Mouse (Mus musculus) macrophage (primary cell): ENCODE results near the gene BC034090. TPM values are rescaled to one million over a fixed set of nuclear protein-coding genes. Genes with fewer than 3 reads are reported as not detected.
"Not testable (repeated sequence)": the region's sequence is repeated elsewhere in the genome, so short reads cannot be mapped to it uniquely, and the experiment has no call there.

Experiments
- H3K27ac ChIP-seq: fragments of 350-480 bp; formaldehyde crosslinking; 2 replicates; pipeline ENCODE4 v1.9.0; 2021
- H3K36me3 ChIP-seq: fragments of 350-480 bp; formaldehyde crosslinking; 2 replicates; pipeline ENCODE4 v1.9.0; 2021; ENCODE audit errors: inconsistent target
- H3K4me3 ChIP-seq: fragments of 350-480 bp; formaldehyde crosslinking; 2 replicates; pipeline ENCODE4 v1.9.0; 2021; ENCODE audit errors: inconsistent target
- H3K79me2 ChIP-seq: fragments of 350-480 bp; formaldehyde crosslinking; 2 replicates; pipeline ENCODE4 v1.9.0; 2021; ENCODE audit errors: inconsistent target
- WGBS: methylation state at CpG from one replicate; pipeline ENCODE4 v1.1.7; 2026; ENCODE audit warnings: inconsistent platforms; ENCODE audit not compliant: missing documents; 5-methylcytosine and 5-hydroxymethylcytosine counted together
- polyA plus RNA-seq: library from polyadenylated mRNA; stranded (reverse); fragments of 250-400 nt; gene quantifications from 3 replicates; pipeline ENCODE4 v1.2.4, GENCODE M21; 2018; ENCODE audit warnings: inconsistent platforms
- total RNA-seq, 78 experiments: library from RNA; depleted of rRNA; stranded (reverse); fragments of 250-400 nt; gene quantifications; 1 replicate in 9 of 78; 2 replicates in 24 of 78; 3 replicates in 43 of 78; 4 replicates in 2 of 78; pipeline ENCODE4 v1.2.4; 2018; ENCODE audit warnings: inconsistent platforms in 56 of 78

BC034090 gene
- total RNA-seq (2018; cell fraction: chromatin; rRNA removed) = 1 to 10 TPM in 1 of 26 experiments, under 1 TPM in 3, not detected in 22; 0.20 to 1.5 (median 0.62) TPM
- under 1 TPM in 1 of 26 experiments, not detected in 25; 0.04 TPM for total RNA-seq (2018; cell fraction: cytosol; rRNA removed)
- total RNA-seq (2018; cell fraction: nucleus; rRNA removed) = under 1 TPM in 1 of 26 experiments, not detected in 25; 0.33 TPM
- polyA plus RNA-seq = not detected in 3 replicates

GRCm38 (mm10) chr1:155243797-155244770 is at the start of gene BC034090:
Gene BC034090, minus strand, starts transcription at chr1:155244444.
- 6% methylated on average over 85 of the region's 85 CpGs for WGBS
- H3K36me3 ChIP-seq = no peaks in the 10 kb centered on the region
- H3K79me2 ChIP-seq = no peaks in the 10 kb centered on the region
- H3K27ac ChIP-seq = no peak within 1 kb of the TSS
- H3K4me3 ChIP-seq = no peak within 1 kb of the TSS

- Histone ChIP-seq H3K27ac (no peak overlapping the region), H3K4me3 (no peak overlapping the region), H3K36me3 (peaks cover 19% of the 10 kb centered on the region), H3K79me2 (no peaks in the 10 kb centered on the region)
- whole genome bisulfite sequencing = 33% methylated on average over 3 of the region's 3 CpGs
Observed at GRCm38 (mm10) chr1:155293446-155293845, 49.2 kb upstream of the BC034090 start.

DNA sequence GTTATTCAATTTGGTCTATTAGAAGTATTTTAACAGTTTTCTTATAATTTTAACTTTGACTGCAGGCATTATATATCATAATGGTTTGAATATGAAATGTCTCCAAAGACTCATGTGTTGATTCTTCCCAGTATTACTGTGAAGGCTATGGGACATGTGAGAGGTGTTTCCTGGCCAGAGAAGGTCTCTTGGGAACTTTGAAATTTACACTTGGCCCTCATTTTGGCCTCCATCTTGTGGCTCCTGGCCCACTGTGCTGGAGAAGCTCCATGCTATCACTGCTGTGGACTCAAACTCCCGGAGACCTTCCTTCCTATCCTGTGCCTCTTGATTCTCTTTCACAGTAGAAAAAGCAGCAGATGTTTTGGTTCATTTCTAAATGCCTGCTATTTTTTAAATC is 45.2 kb upstream of the BC034090 start:
- Histone ChIP-seq H3K79me2 (no peaks in the 10 kb centered on the region), H3K36me3 (peaks cover 47% of the 10 kb centered on the region), H3K27ac (no peak overlapping the region), H3K4me3 (no peak overlapping the region)
- 100% methylated on average over 1 of the region's 1 CpGs for WGBS

GRCm38 (mm10) chr1:155288033-155288432 is 43.8 kb upstream of the BC034090 start:
- WGBS = 92% methylated on average over 3 of the region's 3 CpGs
- no peak overlapping the region for H3K4me3 ChIP-seq
- H3K36me3 ChIP-seq = peaks cover 52% of the 10 kb centered on the region
- no peak overlapping the region for H3K27ac ChIP-seq
- H3K79me2 ChIP-seq = no peaks in the 10 kb centered on the region

GRCm38 (mm10) chr1:155283808-155284207 is 39.6 kb upstream of the BC034090 start:
- Histone ChIP-seq H3K4me3 (no peak overlapping the region), H3K27ac (no peak overlapping the region), H3K36me3 (peaks cover 57% of the 10 kb centered on the region), H3K79me2 (no peaks in the 10 kb centered on the region)
- WGBS = 25% methylated on average over 7 of the region's 7 CpGs

- Histone ChIP-seq H3K27ac (no peak overlapping the region), H3K79me2 (no peaks in the 10 kb centered on the region), H3K4me3 (no peak overlapping the region), H3K36me3 (peaks cover 41% of the 10 kb centered on the region)
- WGBS = 75% methylated on average over 18 of the region's 18 CpGs
Observed at GRCm38 (mm10) chr1:155281003-155281793, 37.0 kb upstream of the BC034090 start.

GRCm38 (mm10) chr1:155280306-155280705 is 36.1 kb upstream of the BC034090 start:
- Histone ChIP-seq H3K36me3 (peaks cover 33% of the 10 kb centered on the region; the same call in 1 of the 2 replicates), H3K79me2 (no peaks in the 10 kb centered on the region), H3K4me3 (no peak overlapping the region), H3K27ac (no peak overlapping the region)
- WGBS = 88% methylated on average over 8 of the region's 10 CpGs

GRCm38 (mm10) chr1:155276381-155277033 is 32.3 kb upstream of the BC034090 start:
- Histone ChIP-seq H3K79me2 (no peaks in the 10 kb centered on the region), H3K27ac (no peak overlapping the region), H3K4me3 (no peak overlapping the region), H3K36me3 (peaks cover 21% of the 10 kb centered on the region; the same call in 1 of the 2 replicates)
- 89% methylated on average over 9 of the region's 13 CpGs for WGBS

DNA sequence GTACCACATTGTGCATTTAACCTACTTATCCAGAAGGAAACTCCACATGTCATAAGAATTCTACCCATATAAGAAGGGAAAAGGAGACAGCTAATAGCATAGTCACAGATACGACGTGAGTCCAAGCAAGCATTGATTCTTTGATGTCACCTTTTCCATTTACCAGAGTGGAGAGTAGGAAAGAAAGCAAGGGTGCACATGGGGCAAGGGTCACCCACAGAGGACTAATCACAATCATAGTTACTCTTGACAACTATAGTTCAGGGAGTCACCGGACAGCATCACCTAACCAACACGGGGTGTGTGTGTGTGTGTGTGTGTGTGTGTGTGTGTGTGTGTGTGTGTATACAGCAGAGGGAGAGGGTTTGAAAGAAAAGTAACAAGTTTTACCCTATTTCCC is 31.5 kb upstream of the BC034090 start:
- H3K4me3 ChIP-seq = no peak overlapping the region
- H3K36me3 ChIP-seq = peaks cover 15% of the 10 kb centered on the region; the same call in 1 of the 2 replicates
- 94% methylated on average over 2 of the region's 4 CpGs for WGBS
- H3K27ac ChIP-seq = no peak overlapping the region
- no peaks in the 10 kb centered on the region for H3K79me2 ChIP-seq

DNA sequence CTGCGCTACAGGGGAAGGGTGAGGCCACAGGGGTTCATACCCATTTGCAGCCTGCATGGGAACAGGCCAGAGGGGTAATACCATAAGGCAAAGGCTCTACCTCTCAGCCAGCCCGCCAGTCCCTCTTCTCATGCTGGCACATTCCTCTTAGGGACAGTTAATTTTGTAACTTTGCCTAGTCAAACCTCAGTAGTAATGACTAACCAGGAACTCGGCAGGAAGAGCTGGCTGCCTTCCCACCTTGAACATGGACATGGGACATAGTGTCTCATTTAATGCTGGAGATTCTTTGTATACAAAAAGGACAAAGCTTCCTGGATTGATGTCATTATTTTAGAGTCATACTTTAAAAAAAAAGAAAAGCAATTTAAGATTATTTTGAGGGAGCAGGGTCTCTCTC is 30.7 kb upstream of the BC034090 start:
- Histone ChIP-seq H3K79me2 (no peaks in the 10 kb centered on the region), H3K36me3 (peaks cover 7% of the 10 kb centered on the region; the same call in 1 of the 2 replicates), H3K4me3 (no peak overlapping the region), H3K27ac (no peak overlapping the region)
- WGBS = 91% methylated on average over 3 of the region's 3 CpGs

GRCm38 (mm10) chr1:155272953-155273352 is 28.7 kb upstream of the BC034090 start:
- H3K79me2 ChIP-seq = no peaks in the 10 kb centered on the region
- no peak overlapping the region for H3K4me3 ChIP-seq
- H3K36me3 ChIP-seq = 0 out of 2 replicates have a peak, but pooled peaks cover under 1% of the 10 kb centered on the region
- 67% methylated on average over 3 of the region's 4 CpGs for WGBS
- H3K27ac ChIP-seq = no peak overlapping the region

- H3K27ac ChIP-seq, H3K36me3 ChIP-seq, H3K79me2 ChIP-seq, H3K4me3 ChIP-seq: not testable (repeated sequence)
- whole genome bisulfite sequencing = 98% methylated on average over 10 of the region's 10 CpGs
Observed at GRCm38 (mm10) chr1:155262496-155262895, 18.3 kb upstream of the BC034090 start.

DNA sequence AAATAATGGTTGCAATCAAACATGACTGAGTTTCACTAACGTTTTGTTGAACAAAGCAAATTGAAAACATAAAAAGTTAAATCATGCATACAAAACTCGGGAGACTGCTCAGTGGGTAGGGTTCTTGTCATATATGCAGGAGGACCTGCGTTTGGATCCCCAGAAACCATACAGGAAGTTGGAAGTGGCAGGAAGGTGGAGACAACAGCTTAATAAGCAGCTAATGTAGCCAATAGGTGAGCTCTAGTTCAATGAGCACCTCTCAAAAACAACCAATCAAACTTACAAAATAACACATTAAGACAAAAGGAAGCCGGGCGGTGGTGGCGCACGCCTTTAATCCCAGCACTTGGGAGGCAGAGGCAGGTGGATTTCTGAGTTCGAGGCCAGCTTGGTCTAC is 10.1 kb upstream of the BC034090 start:
- Histone ChIP-seq H3K4me3 (no peak overlapping the region), H3K27ac (no peak overlapping the region), H3K79me2 (no peaks in the 10 kb centered on the region), H3K36me3 (no peaks in the 10 kb centered on the region)
- WGBS = 90% methylated on average over 7 of the region's 8 CpGs

- H3K4me3 ChIP-seq = no peak overlapping the region
- WGBS = 91% methylated on average over 11 of the region's 12 CpGs
Observed at GRCm38 (mm10) chr1:155253126-155253525, 8.9 kb upstream of the BC034090 start.

More at GRCm38 (mm10) chr1:155253126-155253525, 8.9 kb upstream of the BC034090 start:
- H3K27ac ChIP-seq = no peak overlapping the region
- no peaks in the 10 kb centered on the region for H3K36me3 ChIP-seq
- no peaks in the 10 kb centered on the region for H3K79me2 ChIP-seq
